Mouse (Mus musculus): Measurements from ENCODE around the gene Aup1. TPM values are rescaled to one million over a fixed set of nuclear protein-coding genes. Genes with fewer than 3 reads are reported as not detected.
A peak's percentile ranks its signal among the peaks of the same experiment; 100 is the strongest.

The Aup1 gene
- total RNA-seq, 2 experiments from 2014 or later, result 131 to 133 TPM

- H3K4me3 ChIP-seq, result no peak overlapping the region
- no peak for TF ChIP-seq CTCF (conservative IDR thresholded peaks at IDR 0.05)
- DNase-seq (ENCODE audit: low spot score in 2 of 2), result no peak
- H3K27ac ChIP-seq, result no peak overlapping the region
These were observed 35.3 kb upstream of the Aup1 start for GRCm38 (mm10) chr6:83019044-83019443.

GRCm38 (mm10) chr6:83020121-83020520, 34.2 kb upstream of the Aup1 start:
- Histone ChIP-seq H3K27ac (no peak overlapping the region), H3K4me3 (no peak overlapping the region)
- TF ChIP-seq CTCF (conservative IDR thresholded peaks at IDR 0.05), result no peak
- DNase-seq (ENCODE audit: low spot score in 2 of 2), result no peak

GRCm38 (mm10) chr6:83020836-83021593, 33.3 kb upstream of the Aup1 start:
- no peak for DNase-seq (ENCODE audit: low spot score in 2 of 2)
- H3K4me3 ChIP-seq, result no peak overlapping the region
- TF ChIP-seq CTCF (conservative IDR thresholded peaks at IDR 0.05), result no peak
- no peak overlapping the region for H3K27ac ChIP-seq

GRCm38 (mm10) chr6:83023008-83023407, 31.3 kb upstream of the Aup1 start:
- Histone ChIP-seq H3K27ac (no peak overlapping the region), H3K4me3 (no peak overlapping the region)
- DNase-seq (ENCODE audit: low spot score in 2 of 2), result no peak
- TF ChIP-seq CTCF (conservative IDR thresholded peaks at IDR 0.05), result no peak

GRCm38 (mm10) chr6:83023786-83024185, 30.5 kb upstream of the Aup1 start:
- DNase-seq (ENCODE audit: low spot score in 2 of 2), result no peak
- H3K4me3 ChIP-seq, result no peak overlapping the region
- TF ChIP-seq CTCF (conservative IDR thresholded peaks at IDR 0.05), result no peak
- H3K27ac ChIP-seq, result no peak overlapping the region

- DNase-seq (ENCODE audit: low spot score in 2 of 2), result no peak
- no peak for TF ChIP-seq CTCF (conservative IDR thresholded peaks at IDR 0.05)
- H3K4me3 ChIP-seq, result no peak overlapping the region
- H3K27ac ChIP-seq, result no peak overlapping the region
These were observed 29.9 kb upstream of the Aup1 start for GRCm38 (mm10) chr6:83024421-83024820.

GRCm38 (mm10) chr6:83025221-83025620, 29.1 kb upstream of the Aup1 start:
- Histone ChIP-seq H3K27ac (no peak overlapping the region), H3K4me3 (no peak overlapping the region)
- no peak for TF ChIP-seq CTCF (conservative IDR thresholded peaks at IDR 0.05)
- no peak for DNase-seq (ENCODE audit: low spot score in 2 of 2)

GRCm38 (mm10) chr6:83027293-83027692, 27.0 kb upstream of the Aup1 start:
- Histone ChIP-seq H3K27ac (0 out of 2 replicates have a peak overlapping the region, but pooled peaks have one; percentile 4), H3K4me3 (no peak overlapping the region)
- TF ChIP-seq CTCF (conservative IDR thresholded peaks at IDR 0.05), result no peak
- DNase-seq (ENCODE audit: low spot score in 2 of 2), result no peak

- no peak for DNase-seq (ENCODE audit: low spot score in 2 of 2)
- Histone ChIP-seq H3K4me3 (no peak overlapping the region), H3K27ac (no peak overlapping the region)
- no peak for TF ChIP-seq CTCF (conservative IDR thresholded peaks at IDR 0.05)
These were observed 26.6 kb upstream of the Aup1 start for GRCm38 (mm10) chr6:83027706-83028105.

- DNase-seq (ENCODE audit: low spot score in 2 of 2), result no peak
- H3K4me3 ChIP-seq, result no peak overlapping the region
- no peak for TF ChIP-seq CTCF (conservative IDR thresholded peaks at IDR 0.05)
- no peak overlapping the region for H3K27ac ChIP-seq
These were observed 24.5 kb upstream of the Aup1 start for GRCm38 (mm10) chr6:83029777-83030176.

- Histone ChIP-seq H3K27ac (no peak overlapping the region), H3K4me3 (no peak overlapping the region)
- DNase-seq (ENCODE audit: low spot score in 2 of 2), result no peak
- no peak for TF ChIP-seq CTCF (conservative IDR thresholded peaks at IDR 0.05)
These were observed 23.2 kb upstream of the Aup1 start for GRCm38 (mm10) chr6:83031111-83031510.

- TF ChIP-seq CTCF (conservative IDR thresholded peaks at IDR 0.05), result no peak
- DNase-seq (ENCODE audit: low spot score in 2 of 2), result no peak
- peak overlapping the region; percentile 60 for H3K4me3 ChIP-seq
- no peak overlapping the region for H3K27ac ChIP-seq
These were observed 22.3 kb upstream of the Aup1 start for GRCm38 (mm10) chr6:83031921-83032590.

- Histone ChIP-seq H3K4me3 (peak overlapping the region; percentile 60), H3K27ac (peak overlapping the region; percentile 68; the same call in 1 of the 2 replicates)
- DNase-seq (ENCODE audit: low spot score in 2 of 2), result no peak
- TF ChIP-seq CTCF (conservative IDR thresholded peaks at IDR 0.05), result no peak; the same call in 1 of the 2 replicates
These were observed 21.5 kb upstream of the Aup1 start for GRCm38 (mm10) chr6:83032769-83033191.
